Mouse (Mus musculus): ENCODE results near the gene Fam180a.

DNA sequence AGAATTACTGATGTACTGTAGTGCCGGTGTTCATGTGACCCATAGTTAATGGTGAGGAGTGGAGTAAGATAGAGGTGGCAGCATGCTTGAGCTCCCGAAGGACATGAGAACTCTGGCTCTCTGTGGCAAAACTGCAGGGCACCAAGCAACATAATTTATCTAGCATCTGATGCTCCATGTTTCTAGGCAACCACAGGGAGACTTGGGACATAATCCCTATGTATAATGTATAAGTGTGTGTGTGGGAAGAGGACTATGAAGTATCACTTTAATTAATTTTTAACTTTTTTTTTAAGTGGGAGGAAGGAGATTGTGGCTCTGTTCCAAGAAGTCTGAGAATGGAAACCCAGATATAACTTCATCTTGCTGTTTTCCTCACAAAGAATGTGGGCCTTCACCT lies 31.0 kb downstream of the Fam180a start:
- TF ChIP-seq EP300 (IDR thresholded peaks at IDR 0.05) (no peak), CTCF (IDR thresholded peaks at IDR 0.05) (no peak)
